Mouse (Mus musculus) neural tube, embryonic 11.5 days (tissue): ENCODE results near the gene Med20. TPM values are rescaled to one million over a fixed set of nuclear protein-coding genes. Genes with fewer than 3 reads are reported as not detected.

Source experiments
- ATAC-seq: fragments of 200-750 bp; cut with Nextera tagmentation; 2 replicates; pipeline ENCODE4 v1.8.0; 2017; ENCODE audit warnings: moderate number of reproducible peaks, mild to moderate bottlenecking, moderate TSS enrichment, moderate library complexity; ENCODE audit not compliant: insufficient read depth, low FRiP score, low TSS enrichment
- DNase-seq: peaks from one replicate; pipeline ENCODE4 v3.0.0-alpha.2; 2015; ENCODE audit warnings: low spot score
- H3K27ac ChIP-seq: fragments of 300-500 bp; sonication (generic); 2 replicates; pipeline ENCODE4 v1.5.1; 2014; ENCODE audit warnings: low read depth, mild to moderate bottlenecking, low read length
- H3K27me3 ChIP-seq: fragments of 300-500 bp; sonication (generic); 2 replicates; pipeline ENCODE4 v1.6.1; 2014; ENCODE audit warnings: mild to moderate bottlenecking, low read length, mixed read lengths; ENCODE audit not compliant: control insufficient read depth, insufficient read depth
- H3K36me3 ChIP-seq: fragments of 300-500 bp; sonication (generic); 2 replicates; pipeline ENCODE4 v1.6.1; 2014; ENCODE audit warnings: mild to moderate bottlenecking, low read length, moderate library complexity, mixed read lengths; ENCODE audit not compliant: control insufficient read depth, insufficient read depth
- H3K4me1 ChIP-seq: fragments of 300-500 bp; sonication (generic); 2 replicates; pipeline ENCODE4 v1.6.1; 2014; ENCODE audit warnings: low read length, mixed read lengths; ENCODE audit not compliant: control insufficient read depth, insufficient read depth
- H3K4me2 ChIP-seq: fragments of 300-500 bp; sonication (generic); 2 replicates; pipeline ENCODE4 v1.6.1; 2014; ENCODE audit warnings: low read depth, mild to moderate bottlenecking, moderate library complexity
- H3K4me3 ChIP-seq: fragments of 300-500 bp; sonication (generic); 2 replicates; pipeline ENCODE4 v1.5.1; 2014; ENCODE audit warnings: low read depth, low read length
- H3K9ac ChIP-seq: fragments of 300-500 bp; sonication (generic); 2 replicates; pipeline ENCODE4 v1.6.1; 2014; ENCODE audit warnings: mild to moderate bottlenecking, low read length
- H3K9me3 ChIP-seq: fragments of 300-500 bp; sonication (generic); 2 replicates; pipeline ENCODE4 v1.6.1; 2016; ENCODE audit warnings: low read length; ENCODE audit not compliant: control insufficient read depth
- WGBS: fragments of 180-500 bp; shearing (Covaris S2); extraction: QIAGEN DNeasy Blood & Tissue Kit; methylation state at CpG from one replicate; pipeline ENCODE4 v1.1.7; 2014; 5-methylcytosine and 5-hydroxymethylcytosine counted together
- polyA plus RNA-seq: library from polyadenylated mRNA; unstranded; fragments of >200 nt; fragmentation: Nextera tagmentation; extraction: Ambion mirVana; gene quantifications from 2 replicates; pipeline ENCODE4 v1.2.1, GENCODE M21; 2014

Med20 gene
- polyA plus RNA-seq, 1 experiment from 2014 or later = 47.5 TPM

DNA sequence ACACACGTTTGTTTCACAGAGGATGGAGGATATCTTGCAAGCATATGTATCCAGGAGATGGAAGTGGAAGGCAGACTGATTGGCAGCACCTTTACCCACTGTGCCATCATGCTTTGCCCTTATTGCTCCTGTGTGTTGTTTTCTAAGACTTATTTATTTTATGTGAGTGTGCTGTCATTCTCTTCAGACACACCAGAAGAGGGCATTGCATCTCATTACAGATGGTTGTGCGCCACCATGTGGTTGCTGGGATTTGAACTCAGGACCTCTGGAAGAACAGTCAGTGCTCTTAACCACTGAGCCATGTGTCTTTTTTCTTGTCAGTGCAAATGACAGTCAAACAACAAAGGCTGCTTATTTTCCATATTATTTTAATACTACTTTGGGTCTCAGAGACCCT lies 16.4 kb downstream of the Med20 start:
- ATAC-seq (no peak), DNase-seq (no peak)
- Histone ChIP-seq H3K4me2 (no peak overlapping the region), H3K36me3 (peaks cover 7% of the 10 kb centered on the region; the same call in 1 of the 2 replicates), H3K27ac (no peak overlapping the region), H3K4me1 (peaks cover 19% of the 10 kb centered on the region), H3K4me3 (no peak overlapping the region), H3K9ac (no peak overlapping the region), H3K9me3 (no peaks in the 10 kb centered on the region), H3K27me3 (no peaks in the 10 kb centered on the region)
- whole genome bisulfite sequencing = 80% methylated on average over 2 of the region's 2 CpGs

GRCm38 (mm10) chr17:47628851-47629676 lies 17.7 kb downstream of the Med20 start:
- Histone ChIP-seq H3K9ac (peak overlapping the region; percentile 77), H3K4me3 (peak overlapping the region; percentile 73), H3K4me1 (peaks cover 19% of the 10 kb centered on the region), H3K27ac (peak overlapping the region; percentile 91), H3K4me2 (peak overlapping the region; percentile 71), H3K27me3 (no peaks in the 10 kb centered on the region), H3K9me3 (no peaks in the 10 kb centered on the region), H3K36me3 (no peaks in the 10 kb centered on the region)
- ATAC-seq = peak; percentile 92
- under 1% methylated on average over 61 of the region's 63 CpGs for WGBS
- peak; percentile 97 for DNase-seq

DNA sequence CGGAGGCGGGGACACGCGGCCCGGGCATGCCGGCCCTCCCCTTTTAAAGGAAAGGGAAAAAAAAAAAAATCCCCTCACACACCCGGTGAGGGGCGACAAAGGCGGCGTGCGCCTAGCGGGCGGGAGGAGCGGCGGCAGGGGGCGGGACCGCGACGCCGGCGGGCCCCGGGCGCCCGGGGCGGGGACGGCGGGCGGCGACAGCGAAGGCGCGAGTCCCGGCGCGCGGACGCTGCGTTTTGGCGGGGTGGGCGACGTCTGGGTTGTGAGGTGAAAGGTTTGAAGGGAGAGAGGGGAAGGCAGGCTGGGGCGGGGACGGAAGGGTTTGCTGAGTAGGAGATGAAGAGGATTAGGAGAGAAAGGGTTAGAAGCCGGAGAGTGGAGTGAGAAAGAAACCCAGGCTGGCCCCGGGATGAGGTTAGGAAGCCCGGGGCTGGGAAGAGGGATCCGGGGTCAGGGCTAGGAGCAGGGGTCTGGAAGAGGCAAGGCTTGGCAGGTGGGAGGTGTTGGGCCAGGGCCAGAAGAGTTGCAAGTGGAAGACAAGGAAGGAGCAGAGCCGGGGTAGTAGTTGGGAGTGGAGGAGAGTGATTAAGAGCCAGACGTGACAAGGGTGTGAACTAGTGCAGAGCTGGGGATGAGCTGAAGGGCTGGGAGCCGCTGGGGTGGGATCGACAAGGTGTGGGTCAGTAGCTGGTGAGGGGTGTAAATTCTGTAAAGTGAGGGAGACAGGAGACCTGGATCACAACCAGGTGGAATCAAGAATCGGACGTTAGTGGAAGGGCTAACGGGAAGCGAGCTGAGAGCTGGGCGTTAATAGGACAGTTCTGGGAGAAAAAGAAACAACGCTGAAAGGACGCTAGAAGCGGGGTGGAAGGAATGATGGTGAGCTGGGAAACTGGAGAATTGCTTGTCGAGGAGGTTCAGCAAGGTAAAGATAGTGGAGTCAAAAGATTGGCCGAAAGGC lies 18.6 kb downstream of the Med20 start:
- Histone ChIP-seq H3K27me3 (no peaks in the 10 kb centered on the region), H3K9me3 (no peaks in the 10 kb centered on the region), H3K36me3 (no peaks in the 10 kb centered on the region), H3K4me3 (peak overlapping the region; percentile 73), H3K4me1 (peaks cover 19% of the 10 kb centered on the region), H3K9ac (peak overlapping the region; percentile 77), H3K27ac (peak overlapping the region; percentile 91), H3K4me2 (peak overlapping the region; percentile 71)
- WGBS = under 1% methylated on average over 58 of the region's 61 CpGs
- ATAC-seq = peak; percentile 73
- peak; percentile 62 for DNase-seq

DNA sequence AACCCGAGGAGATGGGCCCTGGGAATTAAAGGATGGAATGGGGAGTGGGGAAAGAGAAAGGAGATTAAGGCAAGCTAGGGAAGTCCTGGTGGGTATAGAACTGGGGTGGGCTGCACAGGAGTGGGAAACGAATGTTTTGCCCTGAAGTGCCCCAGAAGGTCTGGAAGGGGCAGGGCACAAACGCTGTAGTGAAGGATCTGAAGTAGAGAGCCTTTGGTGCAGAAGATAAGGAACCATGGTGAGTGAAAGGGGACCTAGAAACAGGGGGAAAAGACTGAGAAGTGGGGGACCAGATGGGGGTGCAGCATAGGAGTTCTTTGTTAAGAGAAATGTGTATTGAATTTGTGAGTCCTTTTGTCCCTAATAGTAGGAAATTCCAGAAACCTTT lies 19.3 kb downstream of the Med20 start, which contains the start of gene Usp49:
Gene Usp49 (plus strand): TSS at position 13 of the 388 bp plus-strand sequence.
- Histone ChIP-seq H3K4me1 (peaks cover 19% of the 10 kb centered on the region), H3K27me3 (no peaks in the 10 kb centered on the region), H3K27ac (peak within 1 kb of the TSS; percentile 91), H3K4me2 (peak within 1 kb of the TSS; percentile 71), H3K9ac (peak within 1 kb of the TSS; percentile 77), H3K36me3 (no peaks in the 10 kb centered on the region), H3K4me3 (peak within 1 kb of the TSS; percentile 73), H3K9me3 (no peaks in the 10 kb centered on the region)
- ATAC-seq (no peak), DNase-seq (no peak)
- 1% methylated on average over 3 of the region's 3 CpGs for WGBS

DNA sequence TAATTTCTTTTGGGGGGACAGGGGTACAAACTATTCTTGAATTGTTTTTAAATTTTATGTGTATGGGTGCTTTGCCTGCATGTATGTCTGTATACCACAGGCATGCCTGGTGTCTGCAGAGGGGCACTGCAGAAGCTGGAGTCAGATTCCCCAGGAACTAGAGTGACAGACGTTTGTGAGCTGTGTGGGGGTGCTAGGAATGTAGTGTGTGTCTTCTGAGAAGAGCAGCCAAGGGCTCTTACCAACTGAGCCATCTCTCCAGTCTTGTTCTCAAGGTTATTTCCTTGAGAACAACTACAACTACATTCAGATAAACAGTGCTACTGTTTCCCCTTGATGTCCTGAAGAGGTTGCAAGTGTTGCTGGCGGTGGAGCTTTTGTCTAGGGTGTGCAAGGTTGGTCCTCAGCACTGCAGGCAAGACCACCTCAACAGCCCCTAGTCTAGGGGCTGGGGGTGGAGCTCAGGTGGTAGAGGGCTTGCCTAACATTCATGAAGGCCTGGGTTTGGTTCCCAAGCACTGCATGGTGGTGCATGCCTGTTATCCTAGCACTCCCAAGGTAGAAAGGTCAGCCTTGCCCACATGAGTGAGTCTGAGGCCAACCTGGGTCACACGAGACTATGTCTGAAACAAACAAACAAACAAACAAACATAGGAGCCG lies 20.9 kb downstream of the Med20 start:
- Histone ChIP-seq H3K36me3 (no peaks in the 10 kb centered on the region), H3K27me3 (no peaks in the 10 kb centered on the region), H3K9ac (no peak overlapping the region), H3K9me3 (no peaks in the 10 kb centered on the region), H3K4me3 (no peak overlapping the region), H3K4me1 (peaks cover 19% of the 10 kb centered on the region), H3K4me2 (no peak overlapping the region), H3K27ac (no peak overlapping the region)
- ATAC-seq (no peak), DNase-seq (no peak)
- 68% methylated on average over 4 of the region's 4 CpGs for WGBS

DNA sequence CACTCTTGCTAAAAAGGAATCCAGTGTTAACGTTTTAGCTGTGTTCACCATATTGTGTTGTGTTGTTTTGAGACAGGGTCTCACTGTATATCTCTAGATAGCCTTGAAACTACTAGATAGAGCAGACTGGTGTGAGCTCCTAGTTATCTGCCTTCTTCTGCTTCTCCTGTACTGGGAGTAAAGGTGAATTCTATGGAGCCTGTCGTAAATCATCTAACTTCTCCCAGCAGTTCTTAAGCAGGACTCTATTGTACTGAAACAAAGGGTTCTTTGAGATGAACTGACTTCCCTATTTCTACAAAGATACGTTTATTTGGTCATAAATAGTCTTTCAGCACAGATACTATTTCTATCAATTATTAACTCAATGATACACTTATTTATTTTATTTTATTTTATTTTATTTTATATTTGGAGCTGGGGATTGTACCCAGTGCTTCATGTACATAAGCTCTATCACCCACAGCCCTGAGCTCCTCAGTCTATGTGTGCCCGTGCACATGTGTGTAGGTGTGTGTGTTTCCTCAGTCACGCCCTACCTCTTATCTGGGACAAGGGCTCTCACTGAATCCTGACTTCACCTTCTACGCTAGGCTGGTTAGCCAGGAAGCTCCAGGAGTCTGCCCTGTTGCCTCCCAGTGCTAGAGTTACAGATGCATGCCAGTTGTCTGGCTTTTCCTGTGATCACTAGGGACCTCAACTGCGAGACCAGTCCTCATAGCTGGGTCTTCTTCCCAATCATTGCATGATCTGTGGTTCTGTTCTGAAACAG lies 22.8 kb downstream of the Med20 start:
- Histone ChIP-seq H3K4me3 (no peak overlapping the region), H3K4me2 (no peak overlapping the region), H3K27me3 (no peaks in the 10 kb centered on the region), H3K4me1 (peaks cover 15% of the 10 kb centered on the region), H3K27ac (no peak overlapping the region), H3K9me3 (no peaks in the 10 kb centered on the region), H3K36me3 (no peaks in the 10 kb centered on the region), H3K9ac (no peak overlapping the region)
- DNase-seq = no peak
- ATAC-seq = no peak
- 79% methylated on average over 7 of the region's 7 CpGs for WGBS

DNA sequence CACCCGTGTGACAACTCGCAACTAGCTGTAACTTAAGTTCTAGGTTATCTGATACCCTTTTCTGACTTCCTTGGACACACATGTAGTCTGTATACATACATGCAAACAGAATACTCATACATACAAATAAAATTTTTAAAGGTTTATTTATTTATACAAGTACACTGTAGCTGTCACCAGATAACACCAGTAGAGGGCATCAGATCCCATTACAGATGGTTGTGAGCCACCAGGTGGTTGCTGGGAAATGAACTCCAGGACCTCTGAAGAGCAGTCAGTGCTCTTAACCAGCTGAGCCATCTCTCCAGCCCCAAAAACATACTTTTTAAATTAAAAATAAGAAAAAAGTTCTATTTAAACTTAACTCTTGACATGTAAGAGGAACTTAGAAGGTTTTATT lies 31.6 kb downstream of the Med20 start:
- no peak for DNase-seq
- 82% methylated on average over 2 of the region's 2 CpGs for WGBS

DNA sequence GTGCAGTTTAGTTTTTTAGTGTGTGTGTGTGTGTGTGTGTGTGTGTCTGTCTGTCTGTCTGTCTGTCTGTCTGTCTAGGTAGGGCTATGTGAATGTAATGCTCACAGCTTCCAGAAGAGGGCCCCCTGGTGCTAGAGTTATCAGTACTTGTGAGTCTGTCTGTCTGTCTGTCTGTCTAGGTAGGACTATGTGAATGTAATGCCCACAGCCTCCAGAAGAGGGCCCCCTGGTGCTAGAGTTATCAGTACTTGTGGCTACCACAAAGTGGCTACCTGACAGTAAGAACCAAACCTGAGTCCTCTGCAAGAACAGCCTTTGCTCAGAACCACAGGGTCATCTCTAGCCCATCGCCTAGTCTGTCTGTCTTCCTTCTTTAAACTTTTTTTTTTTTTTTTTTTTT lies 35.3 kb downstream of the Med20 start:
- Histone ChIP-seq H3K4me1 (no peaks in the 10 kb centered on the region), H3K4me2 (no peak overlapping the region), H3K36me3 (no peaks in the 10 kb centered on the region), H3K9me3 (no peaks in the 10 kb centered on the region), H3K27ac (no peak overlapping the region), H3K4me3 (no peak overlapping the region), H3K9ac (no peak overlapping the region), H3K27me3 (no peaks in the 10 kb centered on the region)
- DNase-seq = peak; percentile 70
- 71% methylated on average over 1 of the region's 1 CpGs for WGBS
- no peak for ATAC-seq

More for the DNA sequence above, 31.6 kb downstream of the Med20 start:
- H3K36me3 ChIP-seq = no peaks in the 10 kb centered on the region
- H3K4me2 ChIP-seq = no peak overlapping the region
- no peaks in the 10 kb centered on the region for H3K27me3 ChIP-seq
- no peak overlapping the region for H3K27ac ChIP-seq
- no peak overlapping the region for H3K9ac ChIP-seq
- H3K9me3 ChIP-seq = no peaks in the 10 kb centered on the region
- H3K4me1 ChIP-seq = no peaks in the 10 kb centered on the region
- no peak for ATAC-seq
- no peak overlapping the region for H3K4me3 ChIP-seq
